Mouse (Mus musculus) thymus, postnatal 4 days (tissue): Measurements from ENCODE around the gene Mafb.

ENCODE experiments used
- DNase-seq: peaks from one replicate; pipeline ENCODE4 v3.0.0; 2021

Gene Mafb

DNA sequence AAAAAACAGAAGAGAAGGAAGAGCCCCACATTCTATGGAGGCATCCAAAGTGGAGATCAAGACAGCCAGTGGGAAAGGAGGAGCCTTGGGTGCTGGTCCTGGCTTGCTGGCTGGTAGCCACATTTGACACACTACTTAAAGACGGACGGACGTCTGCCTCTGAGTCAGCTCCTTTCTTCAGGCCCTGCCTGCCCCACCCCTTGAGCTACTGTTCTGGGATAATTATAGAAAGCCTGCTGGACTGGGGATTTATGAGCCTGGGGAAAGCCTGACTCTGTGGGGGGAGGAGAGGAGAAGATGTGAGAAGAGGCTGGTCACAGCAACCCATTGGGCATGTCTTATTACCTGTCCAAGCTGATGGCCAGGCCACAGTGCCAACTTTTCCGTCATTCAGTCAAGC is 45.0 kb downstream of the Mafb start:
- DNase-seq: no peak

GRCm38 (mm10) chr2:160318255-160318654 is 48.6 kb downstream of the Mafb start:
- DNase-seq: no peak
